Mouse (Mus musculus): ENCODE measurements around the gene Fbp2. TPM values are rescaled to one million over a fixed set of nuclear protein-coding genes. Genes with fewer than 3 reads are reported as not detected.
A peak's percentile ranks its signal among the peaks of the same experiment; 100 is the strongest.
"Not testable (repeated sequence)": the region's sequence is repeated elsewhere in the genome, so short reads cannot be mapped to it uniquely, and the experiment has no call there.

Fbp2 gene
- polyA plus RNA-seq, 1 experiment from 2014 or later = not detected

- Histone ChIP-seq H3K9ac (no peak overlapping the region), H3K27ac (no peak overlapping the region), H3K36me3 (no peaks in the 10 kb centered on the region), H3K4me2 (replicated peaks) (no peak overlapping the region), H3K9me3 (no peaks in the 10 kb centered on the region), H3K4me3 (no peak overlapping the region), H3K4me1 (peaks cover 3% of the 10 kb centered on the region; the same call in 1 of the 2 replicates), H3K27me3 (replicated peaks) (no peaks in the 10 kb centered on the region)
- ATAC-seq (ENCODE audit: low FRiP score, low read depth) = no peak
- 89% methylated on average over 14 of the region's 14 CpGs for WGBS
These were observed 1.4 kb downstream of the Fbp2 start for GRCm38 (mm10) chr13:62856850-62857249.

DNA sequence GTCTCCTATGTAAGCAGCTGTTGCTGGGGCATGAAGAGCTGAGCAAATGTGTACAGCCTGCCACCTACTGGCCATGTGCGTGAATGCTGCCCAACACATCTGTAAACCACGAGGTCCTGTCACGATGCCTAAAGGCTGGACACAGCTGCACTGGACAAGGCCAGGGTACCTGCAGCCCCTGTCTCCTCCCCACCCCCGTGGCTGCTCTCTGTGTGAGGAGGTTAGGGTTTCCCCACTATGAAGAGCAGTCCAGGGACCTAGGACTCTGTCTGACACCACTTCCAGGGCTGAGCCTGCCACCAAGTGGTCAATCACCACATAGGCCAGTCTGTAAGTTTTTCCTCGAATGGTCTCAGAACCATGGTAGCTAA is 1.9 kb downstream of the Fbp2 start:
- no peak overlapping the region for H3K9ac ChIP-seq
- H3K4me1 ChIP-seq = peaks cover 3% of the 10 kb centered on the region; the same call in 1 of the 2 replicates
- H3K27ac ChIP-seq = no peak overlapping the region
- no peaks in the 10 kb centered on the region for H3K36me3 ChIP-seq
- ATAC-seq (ENCODE audit: low FRiP score, low read depth) = peak; percentile 93
- WGBS = 6% methylated on average over 5 of the region's 5 CpGs
- peak overlapping the region; percentile 27 for H3K4me3 ChIP-seq
- H3K27me3 ChIP-seq (replicated peaks) = no peaks in the 10 kb centered on the region
- no peaks in the 10 kb centered on the region for H3K9me3 ChIP-seq
- H3K4me2 ChIP-seq (replicated peaks) = peak overlapping the region; percentile 60

- peak overlapping the region; percentile 27 for H3K4me3 ChIP-seq
These were observed 2.6 kb downstream of the Fbp2 start for GRCm38 (mm10) chr13:62855396-62856304.

GRCm38 (mm10) chr13:62854666-62855065 is 3.6 kb downstream of the Fbp2 start:
- Histone ChIP-seq H3K9me3 (no peaks in the 10 kb centered on the region), H3K4me1 (peaks cover 3% of the 10 kb centered on the region; the same call in 1 of the 2 replicates), H3K4me2 (replicated peaks) (peak overlapping the region; percentile 32; the same call in 1 of the 2 replicates), H3K27me3 (replicated peaks) (no peaks in the 10 kb centered on the region), H3K27ac (no peak overlapping the region), H3K36me3 (no peaks in the 10 kb centered on the region), H3K4me3 (no peak overlapping the region), H3K9ac (no peak overlapping the region)
- ATAC-seq (ENCODE audit: low FRiP score, low read depth) = no peak
- 7% methylated on average over 15 of the region's 15 CpGs for WGBS

More at GRCm38 (mm10) chr13:62855396-62856304, 2.6 kb downstream of the Fbp2 start:
- H3K36me3 ChIP-seq = no peaks in the 10 kb centered on the region
- H3K4me1 ChIP-seq = peaks cover 3% of the 10 kb centered on the region; the same call in 1 of the 2 replicates
- H3K9me3 ChIP-seq = no peaks in the 10 kb centered on the region
- H3K4me2 ChIP-seq (replicated peaks) = peak overlapping the region; percentile 60
- WGBS = 31% methylated on average over 25 of the region's 25 CpGs
- no peaks in the 10 kb centered on the region for H3K27me3 ChIP-seq (replicated peaks)
- no peak overlapping the region for H3K27ac ChIP-seq
- peak; percentile 30; the same call in 1 of the 2 replicates for ATAC-seq (ENCODE audit: low FRiP score, low read depth)
- H3K9ac ChIP-seq = no peak overlapping the region

DNA sequence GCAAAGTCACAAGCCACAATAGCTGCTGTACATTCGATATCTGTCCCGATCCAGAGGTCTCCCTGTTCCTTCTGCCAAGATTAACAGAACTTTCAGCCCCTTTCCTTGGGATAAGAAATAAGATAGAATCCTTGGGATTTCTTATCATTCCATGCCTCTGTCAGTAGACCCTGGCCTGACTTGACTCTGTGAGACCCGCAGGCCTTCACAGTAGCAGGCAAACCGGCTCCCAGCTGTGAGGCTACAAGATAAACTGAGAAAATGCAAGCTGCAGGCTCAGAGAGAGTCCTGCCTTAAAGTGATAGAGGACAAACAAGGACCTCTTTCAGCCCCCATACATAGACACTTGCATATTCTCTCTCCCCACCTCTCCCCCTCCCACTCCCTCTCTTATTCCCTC is 24.9 kb downstream of the Fbp2 start:
- 48% methylated on average over 4 of the region's 4 CpGs for WGBS
- Histone ChIP-seq H3K4me3 (no peak overlapping the region), H3K27ac (no peak overlapping the region), H3K4me2 (replicated peaks) (no peak overlapping the region), H3K9ac (no peak overlapping the region), H3K27me3 (replicated peaks) (no peaks in the 10 kb centered on the region), H3K4me1 (no peaks in the 10 kb centered on the region), H3K9me3 (no peaks in the 10 kb centered on the region), H3K36me3 (no peaks in the 10 kb centered on the region)
- ATAC-seq (ENCODE audit: low FRiP score, low read depth) = no peak

GRCm38 (mm10) chr13:62832239-62832638 is 26.0 kb downstream of the Fbp2 start:
- 82% methylated on average over 2 of the region's 2 CpGs for WGBS
- no peak overlapping the region for H3K4me3 ChIP-seq
- no peaks in the 10 kb centered on the region for H3K4me1 ChIP-seq
- no peaks in the 10 kb centered on the region for H3K27me3 ChIP-seq (replicated peaks)
- no peaks in the 10 kb centered on the region for H3K36me3 ChIP-seq
- H3K9me3 ChIP-seq = no peaks in the 10 kb centered on the region
- H3K27ac ChIP-seq = no peak overlapping the region
- no peak overlapping the region for H3K9ac ChIP-seq
- H3K4me2 ChIP-seq (replicated peaks) = no peak overlapping the region
- ATAC-seq (ENCODE audit: low FRiP score, low read depth) = no peak

GRCm38 (mm10) chr13:62815705-62816104 is 42.5 kb downstream of the Fbp2 start:
- WGBS = 85% methylated on average over 3 of the region's 3 CpGs
- H3K4me1 ChIP-seq; H3K36me3 ChIP-seq; H3K4me2 ChIP-seq (replicated peaks); ATAC-seq (ENCODE audit: low FRiP score, low read depth); H3K9ac ChIP-seq; H3K9me3 ChIP-seq; H3K27ac ChIP-seq; H3K27me3 ChIP-seq (replicated peaks); H3K4me3 ChIP-seq: not testable (repeated sequence)

GRCm38 (mm10) chr13:62812713-62813112 is 45.5 kb downstream of the Fbp2 start:
- WGBS = 9% methylated on average over 32 of the region's 32 CpGs
- no peak for ATAC-seq (ENCODE audit: low FRiP score, low read depth)
- no peak overlapping the region for H3K9ac ChIP-seq

GRCm38 (mm10) chr13:62807981-62808380 is 50.2 kb downstream of the Fbp2 start:
- not testable (repeated sequence) for H3K27me3 ChIP-seq (replicated peaks); H3K4me1 ChIP-seq; H3K9ac ChIP-seq; H3K4me2 ChIP-seq (replicated peaks); H3K36me3 ChIP-seq; H3K4me3 ChIP-seq; H3K9me3 ChIP-seq; ATAC-seq (ENCODE audit: low FRiP score, low read depth); H3K27ac ChIP-seq
- WGBS = 91% methylated on average over 6 of the region's 6 CpGs

More at GRCm38 (mm10) chr13:62812713-62813112, 45.5 kb downstream of the Fbp2 start:
- Histone ChIP-seq H3K9me3 (no peaks in the 10 kb centered on the region), H3K4me2 (replicated peaks) (peak overlapping the region; percentile 58), H3K4me3 (peak overlapping the region; percentile 33), H3K27ac (no peak overlapping the region), H3K4me1 (no peaks in the 10 kb centered on the region), H3K36me3 (no peaks in the 10 kb centered on the region), H3K27me3 (replicated peaks) (no peaks in the 10 kb centered on the region)

Other genes with a start within 250 kb of the Fbp2 start
- gene 6720489N17Rik, start 234.2 kb downstream of the Fbp2 start, polyA plus RNA-seq (2016; fragmentation: Nextera tagmentation; extraction: Ambion mirVana) = 10.6 and 10.9 TPM in 2 replicates
- gene Platr25, start 97.7 kb downstream of the Fbp2 start, polyA plus RNA-seq (2016; fragmentation: Nextera tagmentation; extraction: Ambion mirVana) = 29.3 and 33.7 TPM in 2 replicates
- 13.2 and 13.3 TPM in 2 replicates for gene Gm5141, start 72.6 kb downstream of the Fbp2 start, polyA plus RNA-seq (2016; fragmentation: Nextera tagmentation; extraction: Ambion mirVana)
- 0.18 and 0.94 TPM in 2 replicates for gene Fbp1, start 29.9 kb upstream of the Fbp2 start, polyA plus RNA-seq (2016; fragmentation: Nextera tagmentation; extraction: Ambion mirVana)
- gene 2010111I01Rik, start 106.5 kb upstream of the Fbp2 start, polyA plus RNA-seq (2016; fragmentation: Nextera tagmentation; extraction: Ambion mirVana) = 79.3 and 89.8 TPM in 2 replicates

All from neural tube, embryonic 12.5 days (tissue).